Mouse (Mus musculus) hindbrain, embryonic 13.5 days (tissue): ENCODE data around the gene Pcid2. TPM values are rescaled to one million over a fixed set of nuclear protein-coding genes. Genes with fewer than 3 reads are reported as not detected.

Source experiments
- microRNA-seq: library from miRNA; unstranded; fragments of <30 nt; microRNA quantifications from one replicate; pipeline ENCODE4, GENCODE M21; 2016
- polyA plus RNA-seq: library from polyadenylated mRNA; unstranded; fragments of >200 nt; fragmentation: Nextera tagmentation; extraction: Ambion mirVana; gene quantifications from 2 replicates; pipeline ENCODE4 v1.2.1, GENCODE M21; 2015

Gene Pcid2
- polyA plus RNA-seq, 1 experiment from 2014 or later = 41.7 TPM

Small RNAs within 50 kb of the gene (microRNA-seq; reads per million reads assigned to microRNA genes)
- not detected for gene Mir7065

Other genes starting within 250 kb of the Pcid2 start
- 119 and 125 TPM in 2 replicates for gene Mcf2l, start 231.7 kb downstream of the Pcid2 start, polyA plus RNA-seq
- 0.13 TPM in 1 of 2 replicates, not detected in the other for gene F7, start 79.4 kb downstream of the Pcid2 start, polyA plus RNA-seq
- 0.61 and 0.69 TPM in 2 replicates for gene F10, start 68.2 kb downstream of the Pcid2 start, polyA plus RNA-seq
- 0.73 and 1.1 TPM in 2 replicates for gene Proz, start 44.5 kb downstream of the Pcid2 start, polyA plus RNA-seq
- gene Cul4a, start 162 bp upstream of the Pcid2 start, polyA plus RNA-seq = 71.7 and 73.0 TPM in 2 replicates
- 272 and 273 TPM in 2 replicates for gene Lamp1, start 53.7 kb upstream of the Pcid2 start, polyA plus RNA-seq
- gene Grtp1, start 95.2 kb upstream of the Pcid2 start, polyA plus RNA-seq = 11.4 and 13.3 TPM in 2 replicates
- 0.81 and 1.3 TPM in 2 replicates for gene Adprhl1, start 148.7 kb upstream of the Pcid2 start, polyA plus RNA-seq
- 33.7 and 34.0 TPM in 2 replicates for gene Dcun1d2, start 182.7 kb upstream of the Pcid2 start, polyA plus RNA-seq
- gene Tmco3, start 182.7 kb upstream of the Pcid2 start, polyA plus RNA-seq = 43.6 and 48.8 TPM in 2 replicates
- 99.5 and 103 TPM in 2 replicates for gene Tfdp1, start 233.3 kb upstream of the Pcid2 start, polyA plus RNA-seq